Mouse (Mus musculus) left cerebral cortex, postnatal 10 days (tissue): ENCODE measurements around the gene Cldn24. TPM values are rescaled to one million over a fixed set of nuclear protein-coding genes. Genes with fewer than 3 reads are reported as not detected.

Source experiments
- total RNA-seq, 2 experiments: library from RNA; stranded (reverse); gene quantifications; 2 replicates each; pipeline ENCODE4 v1.2.3; 2021

Cldn24 gene
- total RNA-seq, 2 experiments from 2014 or later = not detected

Other genes with a start within 250 kb of the Cldn24 start
- 10 to 100 TPM; 38.3 to 42.9 TPM for gene Ing2, start 146.6 kb upstream of the Cldn24 start, total RNA-seq
- 10 to 100 TPM; 12.6 to 13.1 TPM for gene Cdkn2aip, start 108.2 kb upstream of the Cldn24 start, total RNA-seq
- gene Cldn22, start 2.3 kb downstream of the Cldn24 start, total RNA-seq = under 1 TPM in 1 of 2 experiments, not detected in 1; 0.34 TPM
- gene Wwc2, start 168.8 kb downstream of the Cldn24 start, total RNA-seq = 10 to 100 TPM; 27.3 to 28.0 TPM